Mouse (Mus musculus): ENCODE measurements around the gene Inpp5a. TPM values are rescaled to one million over a fixed set of nuclear protein-coding genes. Genes with fewer than 3 reads are reported as not detected.

Inpp5a gene
- 10 to 100 TPM; 28.6 to 29.6 TPM for total RNA-seq (2021)

- intact Hi-C loops (cut with DNase I), result no loop called here
- peak; percentile 100 for DNase-seq
Measured at GRCm38 (mm10) chr7:139388670-139389212, at the start of gene Inpp5a. Gene Inpp5a (plus strand): TSS chr7:139389109.

- DNase-seq, result no peak
- intact Hi-C loops (cut with DNase I), result no loop called here
Measured at GRCm38 (mm10) chr7:139339184-139339583, 49.7 kb upstream of the Inpp5a start.

GRCm38 (mm10) chr7:139341020-139341660 is 47.8 kb upstream of the Inpp5a start:
- intact Hi-C loops (cut with DNase I), result no loop called here
- DNase-seq, result no peak

GRCm38 (mm10) chr7:139342809-139343208 is 46.1 kb upstream of the Inpp5a start:
- no peak for DNase-seq
- intact Hi-C loops (cut with DNase I), result no loop called here

DNA sequence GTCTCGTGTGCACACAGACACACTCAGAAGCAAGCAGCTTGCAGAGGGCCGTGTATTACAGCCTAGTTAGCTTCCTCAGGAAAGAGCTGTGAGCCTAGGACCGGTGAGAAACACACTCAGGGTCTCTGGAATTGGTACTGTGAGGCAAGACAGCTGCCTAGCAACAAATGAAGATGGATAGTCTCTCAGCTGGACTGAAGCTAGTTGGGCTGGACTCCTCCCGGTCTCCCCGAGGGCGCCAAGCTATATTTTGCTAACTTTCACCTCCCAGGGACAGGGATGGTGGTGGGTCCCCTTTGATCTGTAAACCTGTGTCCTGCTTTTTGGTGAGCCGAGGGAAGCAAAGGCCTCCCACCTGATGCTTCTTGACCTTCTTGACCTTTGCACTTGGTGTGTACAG is 41.9 kb upstream of the Inpp5a start:
- no peak for DNase-seq
- intact Hi-C loops (cut with DNase I), result no loop called here

DNA sequence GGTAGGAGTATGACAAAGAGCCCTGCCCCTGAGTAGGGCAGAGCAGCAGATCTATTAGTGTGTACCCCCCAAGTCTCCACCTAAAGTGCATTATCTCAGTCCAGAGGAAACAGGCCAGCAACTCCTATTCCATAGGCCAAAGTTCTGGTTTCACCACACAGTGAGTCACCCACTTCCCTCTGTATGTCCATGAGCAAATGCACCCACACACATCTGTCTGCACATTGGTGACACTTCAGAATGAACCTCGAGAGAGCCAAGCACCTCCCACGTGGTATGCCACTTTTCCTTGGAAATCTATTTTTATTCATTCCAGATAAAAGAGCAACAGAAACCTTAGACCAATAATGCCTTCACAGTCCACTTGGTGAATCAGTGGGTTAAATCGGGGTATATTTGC is 38.3 kb upstream of the Inpp5a start:
- DNase-seq, result no peak
- intact Hi-C loops (cut with DNase I), result no loop called here

DNA sequence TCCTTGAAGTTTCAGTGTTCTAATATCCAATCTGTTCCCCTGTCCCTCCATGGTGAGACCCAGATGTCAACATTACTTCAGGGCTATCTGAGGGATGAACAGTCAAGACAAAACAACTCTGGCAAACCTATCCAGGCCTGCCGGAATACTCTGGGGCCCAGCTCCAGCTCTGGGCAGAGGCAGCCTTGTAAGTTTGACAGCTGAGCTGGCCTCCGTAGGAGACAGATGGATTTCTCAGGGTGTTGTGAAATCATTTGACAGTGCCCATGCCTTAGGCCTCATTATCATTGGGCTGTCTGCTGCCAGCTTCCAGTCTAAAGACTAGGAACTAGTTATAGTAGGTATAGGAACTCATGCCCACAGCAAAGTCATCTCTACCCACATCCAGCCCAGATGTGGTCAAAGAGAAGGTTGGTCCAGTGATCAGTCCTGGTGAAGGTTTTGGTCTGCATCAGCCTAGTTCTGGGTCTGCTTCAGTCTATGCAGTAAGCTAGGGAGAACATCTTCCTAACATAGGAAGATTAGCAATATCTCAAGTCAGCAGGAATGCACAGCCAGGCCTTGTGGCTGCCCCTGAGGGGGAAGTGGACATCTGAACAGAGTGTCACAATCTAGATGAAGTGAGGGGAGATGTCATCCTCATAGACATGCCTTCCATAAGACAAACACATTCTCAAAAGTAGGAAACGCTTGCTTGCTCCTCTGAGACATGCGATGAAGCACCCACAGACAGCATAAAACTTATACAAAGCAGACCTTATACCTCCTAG is 34.4 kb upstream of the Inpp5a start:
- intact Hi-C loops (cut with DNase I), result no loop called here
- no peak for DNase-seq

DNA sequence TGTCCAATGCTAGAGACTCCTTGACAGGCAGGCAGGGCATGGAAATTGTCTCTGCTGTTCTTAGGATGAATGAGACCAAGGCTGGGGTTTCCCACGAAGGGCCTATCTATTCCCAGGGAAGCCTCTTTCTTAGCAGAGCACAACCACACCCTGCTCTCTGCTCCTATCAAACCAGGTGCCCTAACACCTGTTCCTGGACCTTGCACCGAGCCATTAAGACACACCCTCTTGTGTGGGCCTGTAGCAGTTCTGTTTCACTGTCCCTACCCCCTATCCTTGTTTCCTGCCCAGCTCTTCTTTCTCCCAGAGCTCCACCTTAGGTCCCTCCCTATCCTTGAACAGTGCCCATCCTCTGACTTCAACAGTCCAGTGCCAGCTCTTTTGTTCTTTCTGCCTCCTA is 31.9 kb upstream of the Inpp5a start:
- no peak for DNase-seq
- intact Hi-C loops (cut with DNase I), result no loop called here

- DNase-seq, result no peak
- intact Hi-C loops (cut with DNase I), result no loop called here
Measured at GRCm38 (mm10) chr7:139359906-139360305, 29.0 kb upstream of the Inpp5a start.

GRCm38 (mm10) chr7:139360890-139361559 is 27.9 kb upstream of the Inpp5a start:
- DNase-seq, result no peak
- intact Hi-C loops (cut with DNase I), result no loop called here

- DNase-seq, result no peak
- intact Hi-C loops (cut with DNase I), result no loop called here
Measured at GRCm38 (mm10) chr7:139361799-139362198, 27.1 kb upstream of the Inpp5a start.

DNA sequence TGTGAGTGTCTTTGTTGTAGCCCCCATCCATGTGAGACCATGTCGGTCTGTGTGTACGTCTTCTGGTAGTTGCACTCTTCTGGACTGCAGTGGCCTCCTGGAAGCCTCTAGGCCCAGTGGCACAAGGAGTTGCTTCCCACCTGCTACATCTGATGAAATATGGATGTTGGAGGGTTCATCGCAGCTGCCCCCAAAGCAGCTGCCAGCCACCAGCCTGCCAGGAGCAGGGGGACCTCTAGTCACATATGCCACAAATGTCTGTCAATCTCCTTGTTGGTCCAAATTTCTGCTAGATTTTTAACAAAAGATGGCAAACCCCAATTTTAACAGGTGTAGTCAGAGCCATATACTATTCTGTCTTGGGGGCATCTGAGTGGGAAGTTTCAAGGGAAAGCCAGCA is 26.4 kb upstream of the Inpp5a start:
- intact Hi-C loops (cut with DNase I), result no loop called here
- peak; percentile 41 for DNase-seq

GRCm38 (mm10) chr7:139363281-139364004 is 25.5 kb upstream of the Inpp5a start:
- DNase-seq, result peak; percentile 10
- intact Hi-C loops (cut with DNase I), result no loop called here

DNA sequence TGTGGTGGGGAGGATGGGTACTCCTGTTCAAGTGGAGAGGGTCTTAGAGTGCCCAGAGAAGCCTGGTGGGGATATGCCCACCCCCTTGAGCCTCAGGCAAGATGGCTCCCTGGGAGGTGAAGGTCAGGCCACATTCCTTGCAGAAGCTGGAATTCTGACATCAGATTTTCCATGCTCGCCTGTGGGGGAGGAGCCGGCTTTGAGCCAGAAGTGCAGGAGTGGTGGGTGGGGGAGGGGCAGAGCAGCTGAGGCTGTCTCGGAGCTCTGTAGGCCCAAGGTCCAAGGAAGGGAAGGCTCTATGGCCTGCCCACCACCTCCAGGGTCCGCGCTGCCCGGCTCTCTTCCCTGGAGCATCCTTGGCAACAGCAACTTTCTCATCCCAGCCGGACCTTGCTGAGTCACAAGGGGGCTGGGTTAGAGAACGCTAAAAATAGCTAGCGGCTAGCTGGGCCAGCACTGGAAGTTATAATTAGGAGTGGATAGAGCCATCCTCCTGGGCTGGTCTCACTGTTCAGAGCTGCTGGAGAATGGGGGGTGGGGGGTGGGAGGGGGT is 24.8 kb upstream of the Inpp5a start:
- DNase-seq, result peak; percentile 76
- intact Hi-C loops (cut with DNase I), result no loop called here

DNA sequence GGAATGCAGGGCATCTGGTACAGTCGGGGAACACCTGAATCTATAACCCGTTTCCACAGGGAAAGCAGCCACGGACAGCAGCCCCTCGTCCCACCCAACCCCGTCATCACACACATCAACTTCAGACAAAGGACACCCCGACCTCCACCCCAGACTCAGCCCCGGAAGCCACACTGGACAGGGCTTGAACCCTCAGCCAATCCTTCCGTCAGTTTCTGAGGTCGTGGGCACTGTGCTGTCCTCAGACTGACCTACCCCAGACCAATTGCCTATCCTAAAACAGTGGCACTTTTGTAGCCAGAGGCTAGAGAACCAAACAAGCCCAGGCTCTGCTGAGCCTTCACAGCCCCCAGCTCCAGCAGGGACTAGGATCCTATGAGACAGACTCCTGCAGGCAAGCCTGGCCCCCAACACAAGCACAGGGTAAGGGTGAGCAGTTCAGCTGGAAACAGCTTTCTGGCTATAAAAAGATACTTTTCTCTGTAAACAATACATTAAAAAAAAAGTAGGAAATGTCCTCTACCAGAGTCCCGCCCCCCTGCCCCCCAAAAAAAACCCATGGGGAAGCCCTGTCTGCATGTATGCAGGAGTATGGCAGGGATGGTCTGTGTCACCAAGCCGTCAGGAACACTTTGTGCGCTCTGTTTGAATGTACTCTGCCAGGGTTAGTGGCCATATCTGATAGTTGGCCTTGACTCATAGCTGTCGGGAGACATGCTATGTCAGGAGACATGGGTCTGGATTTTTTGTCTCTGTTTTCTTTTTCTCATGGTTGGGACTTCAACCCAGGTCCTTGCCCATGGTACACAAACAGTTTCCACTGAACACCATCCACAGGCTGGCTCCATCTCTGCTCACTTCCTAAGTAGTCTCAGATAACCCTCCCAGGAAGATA is 23.7 kb upstream of the Inpp5a start:
- no peak for DNase-seq
- intact Hi-C loops (cut with DNase I), result no loop called here

- intact Hi-C loops (cut with DNase I), result no loop called here
- no peak for DNase-seq
Measured at GRCm38 (mm10) chr7:139366131-139366530, 22.8 kb upstream of the Inpp5a start.

- intact Hi-C loops (cut with DNase I), result no loop called here
Measured at GRCm38 (mm10) chr7:139366549-139366948, 22.4 kb upstream of the Inpp5a start.

DNA sequence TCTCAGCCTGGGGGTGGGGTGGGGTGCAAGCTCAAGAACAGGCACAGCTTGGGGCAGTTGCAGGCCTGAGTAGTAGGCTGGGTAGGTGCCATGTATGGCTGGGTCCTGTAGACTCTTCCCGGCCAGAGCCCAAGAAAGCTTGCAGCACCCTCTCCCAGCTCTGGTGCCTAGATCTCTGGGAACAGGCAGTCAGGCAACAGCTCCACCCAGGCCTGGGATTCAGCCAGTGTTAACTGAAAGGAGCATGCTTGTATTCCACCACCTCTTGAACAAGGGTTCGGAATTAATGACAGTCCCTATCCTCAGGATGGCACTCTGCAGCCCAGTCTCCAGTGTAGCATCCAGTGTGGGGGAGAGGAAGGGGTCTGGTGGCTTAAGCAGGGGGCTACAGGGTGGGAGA is 20.7 kb upstream of the Inpp5a start:
- intact Hi-C loops (cut with DNase I), result no loop called here
- peak; percentile 16 for DNase-seq

More at GRCm38 (mm10) chr7:139366549-139366948, 22.4 kb upstream of the Inpp5a start:
- DNase-seq, result no peak

- intact Hi-C loops (cut with DNase I), result no loop called here
- peak; percentile 88 for DNase-seq
Measured at GRCm38 (mm10) chr7:139368722-139369380, 20.1 kb upstream of the Inpp5a start.
